Mouse (Mus musculus): Measurements from ENCODE around the gene Gkap1. TPM values are rescaled to one million over a fixed set of nuclear protein-coding genes. Genes with fewer than 3 reads are reported as not detected.

Gene Gkap1
- polyA plus RNA-seq, 1 experiment from 2014 or later = 19.2 TPM

- DNase-seq (no peak), ATAC-seq (ENCODE audit: insufficient read depth) (no peak)
- Histone ChIP-seq H3K27me3 (ENCODE audit: insufficient read depth, low read length) (no peaks in the 10 kb centered on the region), H3K4me1 (ENCODE audit: insufficient read depth) (no peaks in the 10 kb centered on the region), H3K4me2 (no peak overlapping the region), H3K27ac (ENCODE audit: low read depth) (no peak overlapping the region), H3K4me3 (ENCODE audit: low read depth, low read length) (no peak overlapping the region), H3K9ac (no peak overlapping the region), H3K36me3 (ENCODE audit: insufficient read depth) (no peaks in the 10 kb centered on the region), H3K9me3 (ENCODE audit: low read depth, low read length) (no peaks in the 10 kb centered on the region)
- no peak for TF ChIP-seq CTCF (IDR thresholded peaks at IDR 0.05; ENCODE audit: low read depth)
- 64% methylated on average over 4 of the region's 4 CpGs for WGBS
These were observed 8.0 kb upstream of the Gkap1 start for GRCm38 (mm10) chr13:58283466-58283865.

- Histone ChIP-seq H3K27ac (ENCODE audit: low read depth) (no peak overlapping the region), H3K4me2 (no peak overlapping the region), H3K27me3 (ENCODE audit: insufficient read depth, low read length) (no peaks in the 10 kb centered on the region), H3K9me3 (ENCODE audit: low read depth, low read length) (no peaks in the 10 kb centered on the region), H3K4me1 (ENCODE audit: insufficient read depth) (no peaks in the 10 kb centered on the region), H3K36me3 (ENCODE audit: insufficient read depth) (no peaks in the 10 kb centered on the region), H3K4me3 (ENCODE audit: low read depth, low read length) (no peak overlapping the region), H3K9ac (no peak overlapping the region)
- TF ChIP-seq CTCF (IDR thresholded peaks at IDR 0.05; ENCODE audit: low read depth) = no peak
- ATAC-seq (ENCODE audit: insufficient read depth) (no peak), DNase-seq (no peak)
- WGBS = 65% methylated on average over 4 of the region's 4 CpGs
These were observed 6.4 kb upstream of the Gkap1 start for GRCm38 (mm10) chr13:58281936-58282335.

GRCm38 (mm10) chr13:58280528-58280927 is 5.0 kb upstream of the Gkap1 start:
- WGBS = 69% methylated on average over 3 of the region's 3 CpGs
- TF ChIP-seq CTCF (IDR thresholded peaks at IDR 0.05; ENCODE audit: low read depth) = no peak
- DNase-seq = no peak

GRCm38 (mm10) chr13:58276256-58276655 is 757 bp upstream of the Gkap1 start:
- no peak for ATAC-seq (ENCODE audit: insufficient read depth)

More at GRCm38 (mm10) chr13:58280528-58280927, 5.0 kb upstream of the Gkap1 start:
- Histone ChIP-seq H3K27me3 (ENCODE audit: insufficient read depth, low read length) (0 out of 2 replicates have a peak, but pooled peaks cover 3% of the 10 kb centered on the region), H3K9me3 (ENCODE audit: low read depth, low read length) (no peaks in the 10 kb centered on the region), H3K9ac (no peak overlapping the region), H3K36me3 (ENCODE audit: insufficient read depth) (no peaks in the 10 kb centered on the region), H3K4me1 (ENCODE audit: insufficient read depth) (no peaks in the 10 kb centered on the region), H3K27ac (ENCODE audit: low read depth) (no peak overlapping the region), H3K4me2 (no peak overlapping the region), H3K4me3 (ENCODE audit: low read depth, low read length) (no peak overlapping the region)
- ATAC-seq (ENCODE audit: insufficient read depth) = no peak

GRCm38 (mm10) chr13:58275076-58275475 is 423 bp downstream of the Gkap1 start:
- DNase-seq (no peak), ATAC-seq (ENCODE audit: insufficient read depth) (no peak)
- Histone ChIP-seq H3K36me3 (ENCODE audit: insufficient read depth) (no peaks in the 10 kb centered on the region), H3K4me2 (peak overlapping the region; percentile 84), H3K4me3 (ENCODE audit: low read depth, low read length) (peak overlapping the region; percentile 82), H3K9me3 (ENCODE audit: low read depth, low read length) (no peaks in the 10 kb centered on the region), H3K27ac (ENCODE audit: low read depth) (no peak overlapping the region), H3K4me1 (ENCODE audit: insufficient read depth) (peaks cover 2% of the 10 kb centered on the region; the same call in 1 of the 2 replicates), H3K27me3 (ENCODE audit: insufficient read depth, low read length) (0 out of 2 replicates have a peak, but pooled peaks cover 8% of the 10 kb centered on the region), H3K9ac (peak overlapping the region; percentile 76)
- TF ChIP-seq CTCF (IDR thresholded peaks at IDR 0.05; ENCODE audit: low read depth) = no peak
- 18% methylated on average over 9 of the region's 9 CpGs for WGBS

More at GRCm38 (mm10) chr13:58276256-58276655, 757 bp upstream of the Gkap1 start:
- no peak overlapping the region for H3K27ac ChIP-seq (ENCODE audit: low read depth)
- H3K36me3 ChIP-seq (ENCODE audit: insufficient read depth) = no peaks in the 10 kb centered on the region
- 63% methylated on average over 10 of the region's 10 CpGs for WGBS
- H3K9me3 ChIP-seq (ENCODE audit: low read depth, low read length) = no peaks in the 10 kb centered on the region
- no peak overlapping the region for H3K9ac ChIP-seq
- no peak overlapping the region for H3K4me2 ChIP-seq
- H3K4me3 ChIP-seq (ENCODE audit: low read depth, low read length) = no peak overlapping the region
- H3K27me3 ChIP-seq (ENCODE audit: insufficient read depth, low read length) = 0 out of 2 replicates have a peak, but pooled peaks cover 8% of the 10 kb centered on the region
- H3K4me1 ChIP-seq (ENCODE audit: insufficient read depth) = peaks cover 2% of the 10 kb centered on the region; the same call in 1 of the 2 replicates
- no peak for DNase-seq
- TF ChIP-seq CTCF (IDR thresholded peaks at IDR 0.05; ENCODE audit: low read depth) = no peak

- Histone ChIP-seq H3K4me3 (ENCODE audit: low read depth, low read length) (peak overlapping the region; percentile 82), H3K9ac (peak overlapping the region; percentile 76), H3K4me1 (ENCODE audit: insufficient read depth) (peaks cover 2% of the 10 kb centered on the region; the same call in 1 of the 2 replicates), H3K9me3 (ENCODE audit: low read depth, low read length) (no peaks in the 10 kb centered on the region), H3K27ac (ENCODE audit: low read depth) (peak overlapping the region; percentile 72), H3K4me2 (peak overlapping the region; percentile 84), H3K27me3 (ENCODE audit: insufficient read depth, low read length) (0 out of 2 replicates have a peak, but pooled peaks cover 8% of the 10 kb centered on the region), H3K36me3 (ENCODE audit: insufficient read depth) (no peaks in the 10 kb centered on the region)
- peak; percentile 89 for ATAC-seq (ENCODE audit: insufficient read depth)
- DNase-seq = peak; percentile 83
- TF ChIP-seq CTCF (IDR thresholded peaks at IDR 0.05; ENCODE audit: low read depth) = no peak
- WGBS = under 1% methylated on average over 82 of the region's 84 CpGs
These were observed 1.1 kb downstream of the Gkap1 start for GRCm38 (mm10) chr13:58274259-58274991.

Data from lung, embryonic 14.5 days (tissue).